Mouse (Mus musculus) brown adipose tissue, adult 24 weeks (tissue): Measurements from ENCODE around the gene Atxn7l1. TPM values are rescaled to one million over a fixed set of nuclear protein-coding genes. Genes with fewer than 3 reads are reported as not detected.
A peak's percentile ranks its signal among the peaks of the same experiment; 100 is the strongest.
"Not testable (repeated sequence)": the region's sequence is repeated elsewhere in the genome, so short reads cannot be mapped to it uniquely, and the experiment has no call there.

Experiments
- H3K27ac ChIP-seq: fragments of 200-500 bp; replicated peaks from 2 replicates; pipeline ENCODE4 v1.5.1; 2012; ENCODE audit warnings: low read depth, mild to moderate bottlenecking, low read length
- H3K4me1 ChIP-seq: fragments of 200-500 bp; 2 replicates; pipeline ENCODE4 v1.6.1; 2012; ENCODE audit warnings: low read length, mixed read lengths; ENCODE audit not compliant: control insufficient read depth, insufficient read depth, insufficient read length
- H3K4me3 ChIP-seq: fragments of 200-500 bp; 2 replicates; pipeline ENCODE4 v1.5.1; 2012; ENCODE audit warnings: low read depth, mild to moderate bottlenecking, low read length, moderate library complexity; ENCODE audit not compliant: insufficient read depth
- polyA plus RNA-seq: library from polyadenylated mRNA; stranded (reverse); fragments of >200 nt; gene quantifications from 2 replicates; pipeline ENCODE4 v1.2.4, GENCODE M21; 2012; ENCODE audit not compliant: missing spikeins, insufficient read depth, insufficient read length

Gene Atxn7l1
- polyA plus RNA-seq, 1 experiment: 22.9 TPM

DNA sequence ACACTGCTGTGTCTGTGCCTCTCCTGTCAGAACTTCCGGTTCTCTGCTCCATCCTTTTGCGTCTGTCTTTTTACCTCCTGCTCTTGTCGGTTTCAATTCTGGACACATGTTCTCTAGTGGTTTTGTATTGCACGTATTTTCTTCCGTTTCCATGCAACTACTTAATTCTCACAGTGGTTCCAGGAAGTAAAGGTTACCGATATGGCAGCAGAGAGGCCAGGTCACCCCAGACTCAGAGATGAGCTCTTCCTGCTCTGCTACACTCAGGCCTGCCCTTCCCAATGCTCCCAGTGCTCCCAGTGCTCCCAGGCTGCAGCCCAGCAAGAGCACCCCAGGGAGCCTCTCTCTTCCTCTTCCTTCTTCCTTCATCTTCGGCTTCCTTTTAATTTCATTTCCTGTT lies 15.7 kb upstream of the Atxn7l1 start:
- H3K27ac ChIP-seq: no peak overlapping the region
- H3K4me1 ChIP-seq: peaks cover 6% of the 10 kb centered on the region
- no peak overlapping the region for H3K4me3 ChIP-seq

DNA sequence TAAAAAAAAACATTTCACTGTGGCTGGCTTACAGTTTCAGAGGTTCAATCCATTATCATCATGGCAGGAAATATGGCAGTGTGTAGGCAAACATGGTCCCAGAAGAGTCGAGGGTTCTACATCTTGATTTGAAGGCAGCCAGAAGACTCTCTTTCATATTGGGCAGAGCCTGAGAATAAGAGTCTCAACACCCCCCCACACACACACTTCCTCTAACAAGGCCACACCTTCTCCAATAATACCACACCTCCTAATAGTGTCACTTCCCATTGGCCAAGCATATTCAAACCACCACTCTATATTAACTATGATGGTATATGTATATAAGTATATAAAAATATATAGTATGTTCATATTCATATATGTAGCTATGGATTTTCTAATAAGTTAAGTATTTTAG lies 9.6 kb upstream of the Atxn7l1 start:
- H3K27ac ChIP-seq: no peak overlapping the region
- no peaks in the 10 kb centered on the region for H3K4me1 ChIP-seq
- H3K4me3 ChIP-seq: no peak overlapping the region

DNA sequence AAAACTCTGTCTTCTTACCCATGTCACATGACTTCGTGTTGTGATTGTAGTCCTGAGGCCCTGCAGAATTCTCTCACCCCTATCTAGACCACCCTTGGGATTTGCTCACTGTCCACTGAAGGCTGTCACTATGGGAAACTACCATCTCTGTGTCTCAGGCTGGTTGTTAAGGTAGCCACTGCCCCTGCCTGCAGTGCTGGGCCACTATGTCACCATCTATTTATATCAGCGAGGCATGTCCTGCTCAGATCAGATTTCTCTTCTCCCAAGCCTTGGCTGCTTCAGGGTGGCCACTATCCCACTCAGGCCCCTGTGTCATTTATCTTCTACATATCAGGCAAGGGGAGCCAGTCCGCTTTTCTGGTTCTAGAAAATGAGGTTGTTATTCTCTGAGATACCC lies 8.4 kb upstream of the Atxn7l1 start:
- H3K4me3 ChIP-seq: no peak overlapping the region
- H3K4me1 ChIP-seq: no peaks in the 10 kb centered on the region
- no peak overlapping the region for H3K27ac ChIP-seq

DNA sequence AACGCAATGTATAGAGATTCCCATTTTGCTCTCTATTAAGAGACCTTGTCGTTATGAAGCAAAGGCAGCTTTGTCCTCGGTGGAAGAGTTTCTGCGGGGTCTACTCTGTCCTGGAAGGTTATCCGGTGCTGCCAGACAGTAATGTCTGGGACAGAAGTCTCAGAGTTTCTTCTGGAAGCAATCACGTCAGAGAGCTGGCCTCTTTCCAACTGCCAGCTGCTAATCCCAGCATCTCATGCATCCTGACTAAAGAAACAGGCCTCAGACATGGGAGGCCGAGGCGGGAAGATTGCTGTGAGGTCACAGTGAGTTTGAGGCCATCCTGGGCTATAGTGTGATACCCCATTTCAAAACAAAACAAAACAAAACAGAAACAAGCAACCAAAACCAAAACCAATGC lies 3.0 kb upstream of the Atxn7l1 start:
- Histone ChIP-seq H3K27ac (no peak overlapping the region), H3K4me1 (peaks cover 13% of the 10 kb centered on the region), H3K4me3 (no peak overlapping the region)

DNA sequence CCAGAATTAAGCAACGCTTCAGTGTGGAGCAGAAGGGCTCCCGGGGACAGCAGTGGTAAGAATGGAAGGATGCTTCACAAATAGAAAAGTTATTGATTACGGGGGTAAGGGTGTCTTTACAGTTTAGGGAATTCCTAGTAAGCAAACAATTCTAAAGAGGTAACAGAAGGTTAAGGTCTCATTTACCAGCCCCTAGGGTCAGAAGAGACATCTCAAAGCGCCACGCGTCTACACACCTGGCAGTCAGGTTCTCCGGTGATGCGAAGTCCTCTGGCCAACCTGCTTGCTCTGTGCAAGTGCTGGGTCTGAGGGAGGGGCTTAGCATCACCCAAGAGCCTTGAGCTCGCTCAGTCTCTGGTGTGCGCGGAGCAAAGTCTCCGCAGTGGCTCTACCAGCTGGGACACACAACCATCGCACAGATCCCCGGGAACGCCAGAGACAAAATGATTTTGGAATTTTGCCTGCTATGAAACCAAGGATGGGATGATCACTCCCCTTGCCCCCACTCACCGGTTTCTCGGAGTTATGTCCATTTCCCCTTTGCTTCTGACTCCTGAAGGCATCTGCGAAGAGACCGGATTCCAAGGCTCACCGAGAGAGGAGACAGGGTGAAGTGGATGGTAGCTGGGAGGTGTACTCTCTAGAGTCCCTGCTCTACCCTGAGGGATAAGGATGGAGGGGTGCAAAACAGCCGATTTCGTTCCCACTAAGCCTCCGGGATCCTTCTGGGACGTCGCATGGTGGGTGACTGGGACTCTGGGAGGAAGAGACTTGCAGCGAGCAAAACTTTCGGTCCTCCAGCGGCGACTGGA lies 665 bp upstream of the Atxn7l1 start:
- Histone ChIP-seq H3K27ac (no peak overlapping the region), H3K4me1 (peaks cover 16% of the 10 kb centered on the region), H3K4me3 (peak overlapping the region; percentile 62)

DNA sequence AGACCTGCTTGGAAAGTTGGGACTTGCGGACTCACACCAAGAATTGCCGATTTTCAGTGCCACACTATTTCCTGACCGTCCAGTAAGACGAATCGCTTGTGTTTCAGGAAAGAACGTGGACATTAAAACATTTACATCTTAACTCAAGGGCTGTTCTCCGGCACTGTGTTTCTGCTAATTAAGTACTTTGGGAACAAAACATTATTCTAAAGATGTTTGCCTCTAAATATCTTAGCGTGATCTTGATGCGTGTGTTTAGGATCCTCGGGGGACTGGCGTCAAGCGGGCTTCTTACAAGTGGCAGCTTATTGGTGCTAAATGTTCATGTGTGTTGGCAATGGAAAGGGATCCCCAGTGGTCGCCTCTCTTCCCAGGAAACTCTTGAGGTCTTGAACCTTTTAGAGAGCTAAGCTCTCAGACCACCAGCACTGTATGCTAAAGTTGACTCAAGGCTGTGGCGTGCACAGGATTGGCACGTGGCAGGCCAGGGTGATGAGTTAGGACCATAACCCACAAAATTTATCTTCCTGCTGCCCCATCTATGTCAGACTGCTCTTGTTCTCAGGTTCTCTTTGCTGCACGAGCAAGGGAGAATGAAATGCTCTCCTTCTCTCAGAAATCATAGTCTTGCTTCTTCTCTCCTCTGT lies 2.2 kb downstream of the Atxn7l1 start:
- Histone ChIP-seq H3K4me3 (no peak overlapping the region), H3K27ac (no peak overlapping the region), H3K4me1 (peaks cover 25% of the 10 kb centered on the region)

DNA sequence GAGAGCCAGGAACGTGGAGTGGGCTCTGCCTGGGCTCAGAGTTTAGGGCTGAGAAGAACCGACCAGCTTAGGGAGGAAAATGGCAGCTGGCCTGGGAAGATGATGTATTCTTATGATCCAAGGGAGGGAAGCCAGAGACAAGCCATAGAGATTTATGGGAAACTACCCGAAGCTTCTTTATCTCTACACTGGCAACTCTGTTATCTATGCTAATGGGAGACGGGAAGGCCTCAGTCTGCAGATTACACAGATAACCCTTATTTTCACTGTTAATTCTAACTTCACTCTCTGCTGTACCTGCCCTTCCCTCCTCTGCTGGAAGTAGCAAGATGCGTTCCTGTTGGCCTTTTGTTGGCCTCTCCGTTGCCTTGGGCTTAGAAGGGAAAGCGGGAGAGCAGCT lies 5.6 kb downstream of the Atxn7l1 start:
- H3K4me3 ChIP-seq: no peak overlapping the region
- H3K4me1 ChIP-seq: peaks cover 34% of the 10 kb centered on the region
- no peak overlapping the region for H3K27ac ChIP-seq

DNA sequence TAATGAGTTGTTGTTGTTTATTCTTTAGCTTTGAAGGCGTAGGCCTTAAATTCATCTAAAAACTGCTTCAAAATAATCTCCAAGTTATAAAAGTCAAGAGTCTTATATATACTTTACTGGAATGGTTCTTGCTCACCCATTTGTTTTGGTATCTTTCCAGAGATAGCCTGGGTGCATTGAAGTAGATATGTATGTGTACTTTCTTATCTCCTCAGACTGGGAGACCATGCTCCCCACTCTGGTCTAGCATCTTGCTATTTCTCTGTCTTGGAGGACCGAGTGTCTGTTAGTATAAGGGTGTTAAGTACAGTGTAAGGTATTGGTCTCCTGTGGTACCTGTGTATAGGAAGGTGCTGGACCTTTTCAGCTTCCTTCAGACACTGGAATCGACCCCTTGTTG lies 6.4 kb downstream of the Atxn7l1 start:
- Histone ChIP-seq H3K4me3 (no peak overlapping the region), H3K27ac (no peak overlapping the region), H3K4me1 (peaks cover 30% of the 10 kb centered on the region)

DNA sequence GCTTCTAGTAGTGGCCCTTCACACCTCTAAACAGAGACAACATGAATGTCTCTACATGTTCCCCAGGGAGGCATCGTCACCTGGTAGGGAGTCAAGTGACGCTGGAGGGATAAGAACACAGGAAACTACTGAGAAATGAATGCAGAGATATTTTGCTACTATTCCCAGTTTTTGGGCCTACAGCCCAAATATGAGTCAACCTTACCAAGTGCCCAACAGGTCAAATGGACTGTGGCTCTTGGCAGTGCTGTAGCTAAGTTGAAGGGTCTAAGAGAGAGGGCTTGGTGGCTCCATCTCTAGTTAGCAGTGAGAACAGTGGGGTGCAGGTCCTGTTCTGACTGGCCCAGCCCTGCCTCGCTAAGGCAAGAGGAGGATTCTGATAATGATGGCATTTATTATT lies 7.2 kb downstream of the Atxn7l1 start:
- Histone ChIP-seq H3K27ac (no peak overlapping the region), H3K4me3 (no peak overlapping the region), H3K4me1 (peaks cover 25% of the 10 kb centered on the region)

DNA sequence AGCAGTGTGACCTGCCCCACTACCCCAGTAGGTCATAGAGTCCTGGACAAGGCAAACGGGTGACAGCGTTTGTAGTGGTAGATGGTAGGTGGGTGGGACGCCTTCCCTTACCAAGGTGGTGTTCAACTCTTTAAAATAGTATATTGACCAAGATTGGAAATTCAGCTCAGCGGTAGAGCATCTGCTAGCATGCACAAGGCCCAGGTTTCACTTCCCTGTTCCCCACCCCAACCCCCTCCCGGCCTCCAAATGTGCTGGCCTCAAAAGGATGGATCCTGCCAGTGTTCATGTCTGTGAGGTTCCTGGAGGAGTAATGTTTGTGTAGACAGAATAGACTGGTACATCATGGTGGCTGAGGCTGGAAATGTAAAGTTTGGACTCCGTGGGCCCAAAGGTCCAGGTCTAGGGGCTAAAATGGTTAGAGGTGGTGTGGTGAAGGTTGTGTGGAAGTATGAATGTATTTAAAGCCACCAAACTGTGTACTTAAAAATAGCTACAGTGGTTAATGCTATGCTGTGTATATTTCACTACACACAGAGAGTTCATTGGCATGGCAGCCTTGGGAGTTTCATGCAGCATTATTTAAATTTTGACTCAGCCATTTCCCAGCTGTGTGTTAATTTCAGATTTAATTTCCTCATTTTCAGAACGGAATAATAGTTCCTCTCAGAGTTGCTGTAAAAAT lies 9.0 kb downstream of the Atxn7l1 start:
- H3K4me1 ChIP-seq: peaks cover 22% of the 10 kb centered on the region
- H3K27ac ChIP-seq: peak overlapping the region; percentile 50

DNA sequence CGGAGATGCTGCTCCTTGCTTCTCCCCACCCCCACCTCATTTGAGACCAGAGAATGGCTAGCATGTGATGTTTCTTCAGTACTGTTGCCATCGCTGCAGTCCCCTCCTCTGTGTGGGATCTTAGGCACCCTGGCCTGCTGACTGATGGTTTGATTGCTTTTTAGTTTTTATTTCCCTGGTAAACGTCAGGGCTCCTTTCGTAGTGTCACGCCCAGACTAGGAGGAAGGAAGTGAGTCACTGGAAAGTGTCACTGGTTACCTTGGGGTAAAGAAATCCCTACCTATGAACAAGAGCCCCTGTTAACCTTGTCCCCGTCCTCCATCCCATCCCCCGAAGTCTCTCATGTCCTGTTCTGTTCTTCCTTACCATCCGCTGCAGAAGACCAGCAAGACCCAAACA lies 10.8 kb downstream of the Atxn7l1 start:
- no peak overlapping the region for H3K4me3 ChIP-seq
- peaks cover 19% of the 10 kb centered on the region for H3K4me1 ChIP-seq
- H3K27ac ChIP-seq: no peak overlapping the region

More for the DNA sequence above, 9.0 kb downstream of the Atxn7l1 start:
- H3K4me3 ChIP-seq: no peak overlapping the region

DNA sequence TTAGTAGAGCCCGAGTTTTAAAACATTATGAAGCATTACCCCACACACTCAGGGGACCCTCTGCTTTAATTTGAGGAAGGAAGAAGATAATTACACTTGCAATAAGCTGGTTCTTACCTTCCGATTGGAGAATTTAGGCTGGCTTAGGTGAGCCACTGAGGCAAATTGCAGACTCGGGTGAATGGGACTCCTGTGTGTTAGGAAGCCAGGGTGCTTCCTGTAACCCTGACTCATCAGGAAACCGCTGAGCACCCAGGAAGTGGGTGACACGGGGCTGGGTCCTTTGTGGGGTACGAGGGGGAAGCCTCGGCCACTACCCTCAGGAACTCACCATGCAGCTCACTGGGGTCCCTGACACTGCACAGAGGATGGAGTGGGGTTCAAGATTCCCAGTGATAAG lies 12.9 kb downstream of the Atxn7l1 start:
- Histone ChIP-seq H3K27ac (no peak overlapping the region), H3K4me1 (peaks cover 15% of the 10 kb centered on the region), H3K4me3 (no peak overlapping the region)

DNA sequence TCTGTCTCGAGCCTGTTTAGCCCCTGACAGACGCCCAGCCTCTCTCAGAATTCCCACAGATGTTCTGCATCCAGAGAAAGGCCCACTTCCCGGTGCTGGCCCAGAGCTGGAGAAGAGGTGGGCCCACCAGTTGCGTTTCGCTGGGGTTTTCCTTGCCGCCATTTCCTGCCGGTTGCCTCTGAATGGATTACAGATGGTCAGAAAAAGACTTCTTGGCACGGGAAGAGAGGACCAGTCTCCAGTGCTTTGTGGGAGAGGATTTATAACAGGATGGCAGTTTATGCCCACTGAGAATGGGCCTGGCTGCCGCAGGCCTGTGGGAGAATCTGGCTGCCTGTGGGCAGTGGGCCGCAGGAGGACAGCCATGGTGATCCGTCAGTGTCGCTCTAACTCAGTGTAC lies 15.0 kb downstream of the Atxn7l1 start:
- no peak overlapping the region for H3K4me3 ChIP-seq
- H3K4me1 ChIP-seq: peaks cover 10% of the 10 kb centered on the region
- no peak overlapping the region; the same call in 1 of the 2 replicates for H3K27ac ChIP-seq

DNA sequence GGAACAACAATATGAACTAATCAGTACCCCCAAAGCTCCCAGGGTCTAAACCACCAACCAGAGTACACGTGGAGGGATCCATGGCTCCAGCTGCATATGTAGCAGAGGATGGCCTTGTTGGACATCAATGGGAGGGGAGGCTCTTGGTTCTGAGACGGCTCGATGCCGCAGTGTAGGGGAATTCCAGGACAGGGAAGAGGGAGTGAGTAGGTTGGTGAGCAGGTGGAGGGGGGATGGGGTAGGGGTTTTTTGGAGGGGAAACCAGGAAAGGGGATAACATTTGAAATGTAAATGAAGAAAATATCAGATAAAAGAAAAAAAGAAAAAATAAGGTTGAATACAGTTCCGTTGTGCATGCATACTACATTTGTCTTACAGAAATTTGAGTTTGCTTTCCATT lies 16.5 kb downstream of the Atxn7l1 start:
- not testable (repeated sequence) for H3K4me3 ChIP-seq, H3K27ac ChIP-seq, H3K4me1 ChIP-seq

DNA sequence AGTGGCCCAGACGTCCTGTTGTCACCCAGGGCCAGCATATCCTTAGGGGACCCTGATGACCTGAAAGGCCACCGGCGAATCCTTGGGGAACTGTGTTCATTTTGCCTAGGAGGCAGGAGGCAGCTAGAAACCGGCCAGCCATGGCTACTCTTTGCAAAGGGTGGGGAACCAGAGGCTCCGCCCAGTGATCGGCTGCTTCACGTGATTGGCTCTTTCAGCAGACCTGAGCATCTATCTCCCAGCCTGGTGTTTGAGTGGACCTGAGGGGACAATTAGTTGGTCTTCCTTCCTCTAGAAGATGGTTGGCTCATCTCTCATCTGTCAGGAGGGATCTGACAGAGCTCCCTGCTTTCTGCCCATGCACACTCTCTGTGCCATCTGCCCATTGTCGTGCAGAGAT lies 19.2 kb downstream of the Atxn7l1 start:
- H3K4me3 ChIP-seq: no peak overlapping the region
- no peak overlapping the region for H3K27ac ChIP-seq

More for the DNA sequence above, 19.2 kb downstream of the Atxn7l1 start:
- peaks cover 12% of the 10 kb centered on the region for H3K4me1 ChIP-seq
